Mouse (Mus musculus) midbrain, embryonic 13.5 days (tissue): ENCODE measurements around the gene Snap29. TPM values are rescaled to one million over a fixed set of nuclear protein-coding genes. Genes with fewer than 3 reads are reported as not detected.

Experiments
- ATAC-seq: fragments of 200-750 bp; cut with Nextera tagmentation; 2 replicates; pipeline ENCODE4 v1.8.0; 2017; ENCODE audit warnings: mild to moderate bottlenecking, moderate TSS enrichment, moderate library complexity
- H3K27ac ChIP-seq: fragments of 300-500 bp; sonication (generic); 2 replicates; pipeline ENCODE4 v1.5.1; 2015; ENCODE audit warnings: inconsistent platforms, mild to moderate bottlenecking, moderate library complexity
- H3K27me3 ChIP-seq: fragments of 300-500 bp; sonication (generic); 2 replicates; pipeline ENCODE4 v1.6.1; 2015; ENCODE audit warnings: mild to moderate bottlenecking, inconsistent platforms
- H3K36me3 ChIP-seq: fragments of 300-500 bp; sonication (generic); 2 replicates; pipeline ENCODE4 v1.6.1; 2015; ENCODE audit warnings: mild to moderate bottlenecking, inconsistent platforms
- H3K4me1 ChIP-seq: fragments of 300-500 bp; sonication (generic); replicated peaks from 2 replicates; pipeline ENCODE4 v1.6.1; 2015; ENCODE audit warnings: inconsistent platforms
- H3K4me2 ChIP-seq: fragments of 300-500 bp; sonication (generic); replicated peaks from 2 replicates; pipeline ENCODE4 v1.6.1; 2015; ENCODE audit warnings: moderate library complexity, mild to moderate bottlenecking, inconsistent platforms
- H3K4me3 ChIP-seq: fragments of 300-500 bp; sonication (generic); replicated peaks from 2 replicates; pipeline ENCODE4 v1.5.1; 2015; ENCODE audit warnings: mild to moderate bottlenecking, inconsistent platforms
- H3K9ac ChIP-seq: fragments of 300-500 bp; sonication (generic); replicated peaks from 2 replicates; pipeline ENCODE4 v1.6.1; 2015; ENCODE audit warnings: mild to moderate bottlenecking, inconsistent platforms
- H3K9me3 ChIP-seq: fragments of 300-500 bp; sonication (generic); 2 replicates; pipeline ENCODE4 v1.6.1; 2016; ENCODE audit warnings: mild to moderate bottlenecking, inconsistent platforms
- WGBS: fragments of 180-500 bp; shearing (Covaris S2); methylation state at CpG from one replicate; pipeline ENCODE4 v1.1.7; 2015; 5-methylcytosine and 5-hydroxymethylcytosine counted together
- polyA plus RNA-seq: library from polyadenylated mRNA; unstranded; fragments of >200 nt; fragmentation: Nextera tagmentation; extraction: Ambion mirVana; gene quantifications from 2 replicates; pipeline ENCODE4 v1.2.1, GENCODE M21; 2015

The Snap29 gene
- polyA plus RNA-seq = 21.2 and 23.3 TPM in 2 replicates

DNA sequence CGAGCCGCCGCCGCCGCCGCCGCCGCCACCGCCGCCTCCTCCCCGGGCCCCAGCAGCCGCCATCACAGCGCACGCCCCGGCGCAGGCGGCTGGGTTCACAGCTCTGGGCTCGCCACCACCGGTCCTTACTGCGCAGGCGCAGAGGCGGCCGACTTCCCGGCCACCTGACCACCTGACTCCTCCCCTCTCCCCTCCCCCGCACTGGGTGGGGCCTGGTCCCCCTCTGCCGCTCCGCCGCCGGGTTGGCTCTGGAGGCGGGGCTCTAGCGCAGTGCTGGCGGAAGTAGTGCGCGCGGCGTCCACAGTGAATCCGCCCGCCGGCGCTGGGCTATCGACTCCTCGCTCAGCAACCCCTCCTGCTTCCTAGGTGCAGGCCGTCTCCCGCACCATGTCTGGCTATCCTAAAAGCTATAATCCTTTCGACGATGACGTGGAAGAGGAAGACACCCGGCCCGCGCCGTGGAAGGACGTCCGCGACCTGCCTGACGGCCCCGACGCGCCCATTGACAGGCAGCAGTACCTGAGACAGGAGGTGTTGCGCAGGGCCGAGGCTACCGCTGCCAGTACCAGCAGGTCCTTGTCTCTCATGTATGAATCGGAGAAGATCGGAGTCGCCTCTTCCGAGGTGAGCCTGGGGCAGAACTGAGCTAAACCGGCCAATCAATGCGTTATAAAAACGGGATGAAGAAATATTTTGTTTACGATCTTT lies at the start of gene Snap29, which contains the start of gene Pi4ka:
Gene Snap29 (plus strand): TSS at position 251 of the 708 bp plus-strand sequence.
Gene Pi4ka (minus strand): TSS at position 579 of the 708 bp plus-strand sequence.
- under 1% methylated on average over 44 of the region's 69 CpGs for WGBS
- peak within 1 kb of the TSS; percentile 82 for H3K4me3 ChIP-seq
- H3K4me2 ChIP-seq = peak within 1 kb of the TSS; percentile 72
- peak; percentile 98 for ATAC-seq
- H3K4me1 ChIP-seq = peaks cover 38% of the 10 kb centered on the region
- H3K36me3 ChIP-seq = peaks cover 17% of the 10 kb centered on the region
- peak within 1 kb of the TSS; percentile 92 for H3K27ac ChIP-seq
- H3K9me3 ChIP-seq = no peaks in the 10 kb centered on the region
- H3K27me3 ChIP-seq = no peaks in the 10 kb centered on the region
- H3K9ac ChIP-seq = peak within 1 kb of the TSS; percentile 83

DNA sequence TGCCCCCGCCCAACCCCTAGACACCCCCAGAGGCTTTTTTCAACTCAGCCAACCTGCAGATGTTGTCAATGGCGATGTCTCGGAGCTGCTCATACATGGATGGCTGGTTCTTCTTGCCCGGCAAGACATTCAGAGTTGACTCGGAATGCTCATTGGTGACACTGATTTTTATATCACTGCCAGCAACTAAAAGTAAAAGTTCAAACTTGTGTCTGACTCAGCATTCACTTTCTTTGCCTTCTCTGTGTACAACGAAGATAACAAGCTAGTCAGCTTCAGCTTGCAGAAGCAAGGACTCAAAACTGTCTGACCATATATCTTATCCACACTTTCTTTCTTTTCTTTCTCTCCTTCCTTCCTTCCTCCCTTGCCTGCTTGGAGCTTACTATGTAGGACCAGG lies 49.8 kb upstream of the Snap29 start:
- no peak for ATAC-seq
- peaks cover 76% of the 10 kb centered on the region for H3K36me3 ChIP-seq

DNA sequence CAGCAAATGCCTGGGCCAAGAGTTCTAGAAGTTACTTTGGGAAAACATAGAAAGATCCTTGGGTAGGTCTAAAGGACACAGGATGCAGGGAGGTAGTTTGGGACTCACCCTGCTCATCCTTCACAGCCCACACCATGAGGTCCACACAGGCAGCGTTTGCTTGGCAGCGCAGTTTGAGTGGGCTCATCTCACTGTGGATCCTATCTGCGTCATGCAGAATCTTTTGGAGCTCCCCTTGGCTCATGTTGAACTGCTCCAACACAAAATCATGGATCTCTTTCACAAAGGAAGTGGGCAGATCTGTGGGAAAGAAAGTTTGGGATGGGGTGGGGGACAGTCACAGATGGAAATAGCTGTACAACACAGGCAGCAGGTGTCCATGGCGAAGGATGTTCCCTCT lies 47.0 kb upstream of the Snap29 start:
- H3K4me3 ChIP-seq = no peak overlapping the region
- no peak overlapping the region for H3K9ac ChIP-seq
- H3K27me3 ChIP-seq = no peaks in the 10 kb centered on the region
- H3K4me1 ChIP-seq = no peaks in the 10 kb centered on the region
- H3K36me3 ChIP-seq = peaks cover 69% of the 10 kb centered on the region
- WGBS = 93% methylated on average over 4 of the region's 4 CpGs
- H3K4me2 ChIP-seq = no peak overlapping the region
- no peaks in the 10 kb centered on the region for H3K9me3 ChIP-seq
- no peak overlapping the region for H3K27ac ChIP-seq
- no peak for ATAC-seq

More for the DNA sequence above, 49.8 kb upstream of the Snap29 start:
- no peak overlapping the region for H3K9ac ChIP-seq
- no peaks in the 10 kb centered on the region for H3K27me3 ChIP-seq
- no peak overlapping the region for H3K4me2 ChIP-seq
- 92% methylated on average over 6 of the region's 6 CpGs for WGBS
- no peak overlapping the region for H3K27ac ChIP-seq
- no peaks in the 10 kb centered on the region for H3K4me1 ChIP-seq
- no peak overlapping the region for H3K4me3 ChIP-seq
- H3K9me3 ChIP-seq = no peaks in the 10 kb centered on the region

GRCm38 (mm10) chr16:17382306-17382705 lies 23.5 kb upstream of the Snap29 start:
- H3K9ac ChIP-seq = no peak overlapping the region
- H3K27me3 ChIP-seq = no peaks in the 10 kb centered on the region
- H3K36me3 ChIP-seq = peaks cover 68% of the 10 kb centered on the region
- H3K4me1 ChIP-seq = no peaks in the 10 kb centered on the region
- H3K27ac ChIP-seq = no peak overlapping the region
- H3K9me3 ChIP-seq = no peaks in the 10 kb centered on the region
- no peak overlapping the region for H3K4me3 ChIP-seq
- no peak for ATAC-seq
- H3K4me2 ChIP-seq = no peak overlapping the region
- 97% methylated on average over 4 of the region's 4 CpGs for WGBS

DNA sequence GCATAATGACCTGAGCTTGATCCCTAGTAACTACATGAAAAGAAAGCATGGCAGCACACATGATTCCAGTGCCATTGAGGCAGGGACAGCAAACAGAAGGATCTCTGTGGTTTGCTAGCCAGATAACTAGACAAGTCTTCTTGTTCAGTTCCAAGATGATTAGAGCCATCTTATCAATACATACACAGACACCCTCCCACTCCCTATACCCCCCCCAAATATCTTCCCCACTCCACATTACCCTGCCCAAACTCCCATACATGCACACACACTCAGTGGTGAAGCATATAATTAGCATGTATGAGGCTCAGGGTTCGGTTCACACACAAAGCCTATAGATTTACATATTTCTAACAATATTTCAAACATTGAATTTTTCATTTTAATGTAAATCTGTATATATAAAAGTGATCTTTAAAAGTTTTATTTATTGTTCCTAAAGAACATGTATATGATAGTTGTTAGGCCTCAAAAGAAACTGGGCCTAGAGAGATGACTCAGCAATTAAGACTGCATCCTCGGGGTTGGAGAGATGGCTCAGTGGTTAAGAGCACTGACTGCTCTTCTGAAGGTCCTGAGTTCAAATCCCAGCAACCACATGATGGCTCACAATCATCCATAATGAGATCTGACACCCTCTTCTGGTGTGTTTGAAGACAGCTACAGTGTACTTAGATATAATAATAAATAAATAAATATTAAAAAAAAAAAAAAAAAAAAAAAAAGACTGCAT lies 22.0 kb upstream of the Snap29 start:
- Histone ChIP-seq H3K4me1 (no peaks in the 10 kb centered on the region), H3K27ac (no peak overlapping the region), H3K9ac (no peak overlapping the region), H3K27me3 (no peaks in the 10 kb centered on the region), H3K36me3 (peaks cover 56% of the 10 kb centered on the region), H3K9me3 (no peaks in the 10 kb centered on the region), H3K4me2 (no peak overlapping the region), H3K4me3 (no peak overlapping the region)
- ATAC-seq = no peak
- 87% methylated on average over 2 of the region's 2 CpGs for WGBS

- no peaks in the 10 kb centered on the region for H3K9me3 ChIP-seq
- H3K27me3 ChIP-seq = no peaks in the 10 kb centered on the region
- H3K4me1 ChIP-seq = no peaks in the 10 kb centered on the region
- no peak overlapping the region for H3K27ac ChIP-seq
- H3K4me3 ChIP-seq = no peak overlapping the region
- WGBS = 90% methylated on average over 4 of the region's 4 CpGs
- H3K36me3 ChIP-seq = peaks cover 22% of the 10 kb centered on the region
- no peak for ATAC-seq
- no peak overlapping the region for H3K9ac ChIP-seq
- no peak overlapping the region for H3K4me2 ChIP-seq
Measured at GRCm38 (mm10) chr16:17392784-17393183, 13.0 kb upstream of the Snap29 start.

- no peaks in the 10 kb centered on the region for H3K9me3 ChIP-seq
- H3K4me2 ChIP-seq = no peak overlapping the region
- WGBS = 76% methylated on average over 1 of the region's 1 CpGs
- peaks cover 10% of the 10 kb centered on the region for H3K36me3 ChIP-seq
- no peak overlapping the region for H3K4me3 ChIP-seq
- H3K27me3 ChIP-seq = no peaks in the 10 kb centered on the region
- no peak overlapping the region for H3K27ac ChIP-seq
- peaks cover 34% of the 10 kb centered on the region for H3K4me1 ChIP-seq
- ATAC-seq = no peak
- no peak overlapping the region for H3K9ac ChIP-seq
Measured at GRCm38 (mm10) chr16:17402855-17403254, 2.9 kb upstream of the Snap29 start.

- peak overlapping the region; percentile 92 for H3K27ac ChIP-seq
- ATAC-seq = peak; percentile 92
- WGBS = under 1% methylated on average over 22 of the region's 22 CpGs
- peak overlapping the region; percentile 83 for H3K9ac ChIP-seq
- H3K36me3 ChIP-seq = peaks cover 13% of the 10 kb centered on the region
- no peaks in the 10 kb centered on the region for H3K27me3 ChIP-seq
- H3K4me2 ChIP-seq = peak overlapping the region; percentile 72
- H3K9me3 ChIP-seq = no peaks in the 10 kb centered on the region
- H3K4me1 ChIP-seq = peaks cover 41% of the 10 kb centered on the region
- H3K4me3 ChIP-seq = peak overlapping the region; percentile 82
Measured at GRCm38 (mm10) chr16:17405271-17405696, 502 bp upstream of the Snap29 start.

DNA sequence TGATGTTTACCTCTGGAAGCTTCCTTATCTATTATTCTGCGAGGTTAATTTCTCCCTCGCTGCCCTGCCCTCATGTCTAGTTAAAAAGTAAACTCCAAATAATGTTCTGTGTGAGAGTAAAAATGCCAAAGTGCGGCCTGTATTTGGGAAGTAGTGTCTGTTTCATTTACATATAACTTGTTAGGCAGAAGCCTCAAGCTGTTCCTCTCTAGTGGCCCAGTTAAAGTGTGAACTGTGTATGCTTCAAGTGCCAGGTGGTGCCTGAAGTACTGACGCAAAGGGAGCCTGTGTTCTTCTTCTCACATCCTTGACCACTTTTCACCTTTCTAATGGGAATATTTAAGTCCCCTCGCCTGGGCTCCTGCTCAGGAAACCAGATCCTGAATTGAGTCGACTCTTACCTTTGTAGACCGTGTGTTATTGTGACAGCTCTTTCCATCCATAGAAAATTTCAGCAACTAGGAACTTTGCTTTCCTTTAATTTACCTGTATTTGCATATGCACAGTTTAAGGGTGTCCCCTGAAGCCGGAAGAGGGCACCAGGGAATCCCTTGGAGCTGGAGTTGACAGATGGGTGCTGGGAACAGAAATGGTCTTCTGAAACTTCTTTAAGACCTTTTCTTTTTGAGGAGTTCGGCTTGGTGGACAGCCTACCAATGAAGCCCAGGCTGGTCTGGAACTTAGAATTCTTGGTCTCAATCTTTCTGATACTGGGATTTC lies 886 bp downstream of the Snap29 start:
- no peak overlapping the region for H3K27ac ChIP-seq
- peaks cover 37% of the 10 kb centered on the region for H3K4me1 ChIP-seq
- WGBS = 35% methylated on average over 9 of the region's 9 CpGs
- peaks cover 17% of the 10 kb centered on the region for H3K36me3 ChIP-seq
- no peak for ATAC-seq
- H3K27me3 ChIP-seq = no peaks in the 10 kb centered on the region
- H3K9me3 ChIP-seq = no peaks in the 10 kb centered on the region
- H3K4me3 ChIP-seq = peak overlapping the region; percentile 82
- peak overlapping the region; percentile 65 for H3K4me2 ChIP-seq
- peak overlapping the region; percentile 83 for H3K9ac ChIP-seq

- Histone ChIP-seq H3K9ac (no peak overlapping the region), H3K27ac (no peak overlapping the region), H3K27me3 (no peaks in the 10 kb centered on the region), H3K4me2 (no peak overlapping the region), H3K4me3 (no peak overlapping the region), H3K9me3 (no peaks in the 10 kb centered on the region), H3K4me1 (peaks cover 34% of the 10 kb centered on the region), H3K36me3 (peaks cover 8% of the 10 kb centered on the region; the same call in 1 of the 2 replicates)
- ATAC-seq = no peak
- WGBS = 86% methylated on average over 2 of the region's 2 CpGs
Measured at GRCm38 (mm10) chr16:17409046-17409445, 3.3 kb downstream of the Snap29 start.

DNA sequence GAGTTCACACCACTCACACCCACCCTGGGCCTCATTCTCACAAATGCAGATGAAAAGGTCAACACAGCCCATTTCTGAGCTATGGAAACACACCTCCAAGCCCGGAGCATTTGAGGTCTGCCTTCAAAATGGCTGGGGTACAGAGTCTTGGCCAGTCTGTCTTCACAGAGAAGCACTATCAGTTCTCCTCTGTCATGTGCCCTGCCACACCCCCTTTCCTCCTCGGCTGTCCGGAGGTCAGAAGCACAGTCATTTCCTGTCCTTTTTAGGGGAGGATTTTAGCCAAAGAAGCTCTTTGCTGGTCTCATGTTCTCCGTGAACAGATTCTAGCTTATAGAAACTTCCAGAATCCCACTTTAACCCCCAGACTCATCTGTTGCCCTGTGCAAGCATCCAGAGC lies 4.4 kb downstream of the Snap29 start:
- peaks cover 23% of the 10 kb centered on the region for H3K4me1 ChIP-seq
- H3K9ac ChIP-seq = no peak overlapping the region
- H3K27ac ChIP-seq = no peak overlapping the region
- H3K4me2 ChIP-seq = no peak overlapping the region
- ATAC-seq = no peak
- H3K36me3 ChIP-seq = peaks cover 8% of the 10 kb centered on the region; the same call in 1 of the 2 replicates
- no peak overlapping the region for H3K4me3 ChIP-seq
- WGBS = 77% methylated on average over 4 of the region's 4 CpGs
- no peaks in the 10 kb centered on the region for H3K27me3 ChIP-seq
- H3K9me3 ChIP-seq = no peaks in the 10 kb centered on the region

GRCm38 (mm10) chr16:17423021-17423420 lies 17.2 kb downstream of the Snap29 start:
- H3K4me1 ChIP-seq = no peaks in the 10 kb centered on the region
- H3K36me3 ChIP-seq = peaks cover 75% of the 10 kb centered on the region
- H3K9ac ChIP-seq = no peak overlapping the region
- WGBS = 73% methylated on average over 3 of the region's 3 CpGs
- no peak for ATAC-seq
- no peaks in the 10 kb centered on the region for H3K27me3 ChIP-seq
- no peaks in the 10 kb centered on the region for H3K9me3 ChIP-seq
- no peak overlapping the region for H3K27ac ChIP-seq
- no peak overlapping the region for H3K4me2 ChIP-seq
- H3K4me3 ChIP-seq = no peak overlapping the region
